20 mouse cellular contexts compared by ENCODE assay signal in the genomic region with DNA sequence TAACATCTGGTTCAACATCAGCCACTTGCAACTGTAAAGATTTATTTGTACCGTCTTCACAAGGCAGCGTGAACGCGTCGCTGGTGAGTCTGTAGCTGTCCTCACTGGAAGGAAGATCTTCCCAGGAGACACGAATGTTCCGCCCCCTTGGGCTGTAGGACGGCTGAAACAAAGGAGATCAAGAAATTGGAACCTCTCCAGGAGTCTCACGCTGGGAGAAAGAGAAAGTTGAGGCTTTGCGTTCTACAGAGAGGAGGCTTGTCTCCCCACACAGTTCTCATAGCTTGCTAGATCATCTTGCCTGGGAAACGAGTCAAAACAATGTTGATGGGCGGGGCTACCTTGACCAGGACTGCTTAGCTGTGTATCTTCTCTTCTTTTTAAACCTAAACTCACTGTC.
DNase-seq lines count a peak whose midpoint lies in the region; ATAC-seq and TF ChIP-seq lines count a peak whose summit lies in the region.
"Had no signal": no experiment of that assay in that cellular context is flagged by ENCODE, and none has a peak within 500 bp of the region (broad histone marks: within the 10 kb centered on the region; RNA-seq: fewer than 3 reads in every experiment).

No protein-coding gene starts in this region.

- H3K4me1 ChIP-seq in limb, embryonic 14.5 days (ENCODE audit: control insufficient read depth, insufficient read depth, low read length): no peaks in the 10 kb centered on the region
- H3K4me1 ChIP-seq in limb, embryonic 10.5 days: no peaks in the 10 kb centered on the region
- H3K4me1 ChIP-seq: embryonic facial prominence, embryonic 15.5 days; forebrain, embryonic 12.5 days; hindbrain, embryonic 10.5 days; limb, embryonic 15.5 days; midbrain, embryonic 13.5 days had no signal

- H3ac ChIP-seq in myocyte (ENCODE audit: control insufficient read depth, insufficient read length): no peak overlapping the region

- H3K9me3 ChIP-seq in limb, embryonic 14.5 days (ENCODE audit: control insufficient read depth, low read length): no peaks in the 10 kb centered on the region
- H3K9me3 ChIP-seq in limb, embryonic 10.5 days (replicated peaks): no peaks in the 10 kb centered on the region
- H3K9me3 ChIP-seq: embryonic facial prominence, embryonic 15.5 days; forebrain, embryonic 12.5 days; hindbrain, embryonic 10.5 days; limb, embryonic 15.5 days; midbrain, embryonic 13.5 days; neural tube, embryonic 12.5 days had no signal

- no peak overlapping the region for H3K4me3 ChIP-seq in limb, embryonic 14.5 days (replicated peaks; ENCODE audit: low read length)
- H3K4me3 ChIP-seq in limb, embryonic 10.5 days: no peak overlapping the region
- no peak overlapping the region for H3K4me3 ChIP-seq in myocyte
- H3K4me3 ChIP-seq: embryonic facial prominence, embryonic 15.5 days; forebrain, embryonic 12.5 days; hindbrain, embryonic 10.5 days; left cerebral cortex, adult 2 months; limb, embryonic 15.5 days; midbrain, embryonic 13.5 days; neural tube, embryonic 12.5 days had no signal

- H3K9ac ChIP-seq in limb, embryonic 14.5 days (ENCODE audit: low read depth, low read length, severe bottlenecking): no peak overlapping the region
- H3K9ac ChIP-seq: embryonic facial prominence, embryonic 15.5 days; forebrain, embryonic 12.5 days; limb, embryonic 15.5 days; liver, postnatal 0 days; midbrain, embryonic 13.5 days; neural tube, embryonic 12.5 days had no signal

- intact Hi-C loops in heart, postnatal 10 days (cut with DNase I): no loop called here

- H3K36me3 ChIP-seq in limb, embryonic 14.5 days (ENCODE audit: control insufficient read depth, insufficient read depth, low read length): no peaks in the 10 kb centered on the region
- H3K36me3 ChIP-seq in limb, embryonic 10.5 days: no peaks in the 10 kb centered on the region
- H3K36me3 ChIP-seq in myocyte (ENCODE audit: control insufficient read depth, insufficient read depth): no peaks in the 10 kb centered on the region
- H3K36me3 ChIP-seq: embryonic facial prominence, embryonic 15.5 days; forebrain, embryonic 12.5 days; hindbrain, embryonic 10.5 days; limb, embryonic 15.5 days; midbrain, embryonic 13.5 days; neural tube, embryonic 12.5 days had no signal

- peak; percentile 0 to 1 for DNase-seq in heart, postnatal 10 days
- no peak for DNase-seq in heart, adult 11 months
- DNase-seq in limb, embryonic 14.5 days (ENCODE audit: low spot score): peak; percentile 12
- DNase-seq in limb, embryonic 10.5 days (ENCODE audit: low spot score): no peak
- DNase-seq in ZHBTc4 (ENCODE audit: low read depth, low spot score): peak; percentile 39
- DNase-seq: cerebellum, adult 11-12 months; kidney, adult 2 months; liver, postnatal 0 days; lung, postnatal 4 days; thymus, adult 2 months had no signal

- no peak overlapping the region for H3K4me2 ChIP-seq in limb, embryonic 14.5 days (replicated peaks; ENCODE audit: low read depth, low read length, severe bottlenecking)
- H3K4me2 ChIP-seq in myocyte (ENCODE audit: low read depth): peak overlapping the region; percentile 60
- H3K4me2 ChIP-seq: embryonic facial prominence, embryonic 15.5 days; forebrain, embryonic 12.5 days; limb, embryonic 15.5 days; midbrain, embryonic 13.5 days; neural tube, embryonic 12.5 days had no signal

- H3K27me3 ChIP-seq in limb, embryonic 14.5 days (ENCODE audit: control insufficient read depth, insufficient read depth, low read length): no peaks in the 10 kb centered on the region
- no peaks in the 10 kb centered on the region for H3K27me3 ChIP-seq in limb, embryonic 10.5 days (ENCODE audit: low read depth, poor library complexity, severe bottlenecking)
- H3K27me3 ChIP-seq in myocyte (ENCODE audit: control insufficient read depth, insufficient read depth, insufficient read length): no peaks in the 10 kb centered on the region
- H3K27me3 ChIP-seq: embryonic facial prominence, embryonic 15.5 days; forebrain, embryonic 12.5 days; limb, embryonic 15.5 days; midbrain, embryonic 13.5 days; neural tube, embryonic 12.5 days had no signal

- no peak overlapping the region for H3K27ac ChIP-seq in limb, embryonic 14.5 days (replicated peaks; ENCODE audit: low read depth, low read length)
- no peak overlapping the region for H3K27ac ChIP-seq in limb, embryonic 10.5 days
- H3K27ac ChIP-seq: embryonic facial prominence, embryonic 15.5 days; forebrain, embryonic 12.5 days; hindbrain, embryonic 10.5 days; left cerebral cortex, adult 2 months; limb, embryonic 15.5 days; midbrain, embryonic 13.5 days; neural tube, embryonic 12.5 days had no signal

- 63% methylated on average over 12 of the region's 12 CpGs for WGBS in limb, embryonic 14.5 days
- 75% methylated on average over 12 of the region's 12 CpGs for WGBS in limb, embryonic 10.5 days

- ATAC-seq in limb, embryonic 14.5 days (ENCODE audit: low FRiP score, low read depth): no peak
- no peak for ATAC-seq in erythroid progenitor cell, adult 5-6 weeks (replicated peaks; ENCODE audit: low FRiP score, poor library complexity, severe bottlenecking)
- ATAC-seq: CD4-positive, CD25-positive, alpha-beta regulatory T cell, adult 4 months; liver, postnatal 0 days; midbrain, embryonic 13.5 days had no signal

- no peak for TF ChIP-seq POLR2A in limb, embryonic 14.5 days (IDR thresholded peaks at IDR 0.05; ENCODE audit: borderline replicate concordance, extremely low read depth, insufficient read depth, insufficient read length)
- TF ChIP-seq POLR2A in myocyte (IDR thresholded peaks at IDR 0.05; ENCODE audit: insufficient read length, low read depth): no peak

- H3K79me2 ChIP-seq in myocyte (ENCODE audit: control insufficient read depth, insufficient read depth): no peaks in the 10 kb centered on the region

TF ChIP-seq in myocyte, 11 proteins besides CTCF, POLR2A, EP300 and RAD21:
- no peak for TF ChIP-seq REST (IDR thresholded peaks at IDR 0.05; ENCODE audit: insufficient read depth, insufficient read length)
- TF ChIP-seq POLR2AphosphoS2 (IDR thresholded peaks at IDR 0.05; ENCODE audit: insufficient read length, low read depth): no peak
- TF ChIP-seq MYOD1 (IDR thresholded peaks at IDR 0.05; ENCODE audit: control insufficient read depth in 1 of 3, insufficient read length in 2 of 3, low read depth in 2 of 3): no peak
- TF ChIP-seq TCF3 (IDR thresholded peaks at IDR 0.05; ENCODE audit: insufficient read length, low read depth): no peak
- no peak for TF ChIP-seq USF1 (IDR thresholded peaks at IDR 0.05; ENCODE audit: low read depth)
- no peak for TF ChIP-seq MYOG (IDR thresholded peaks at IDR 0.05; ENCODE audit: control insufficient read depth in 1 of 3, insufficient read depth in 1 of 3, insufficient read length in 2 of 3, low read depth in 2 of 3)
- no peak for TF ChIP-seq SRF (IDR thresholded peaks at IDR 0.05; ENCODE audit: control insufficient read depth, insufficient read length, low read depth)
- TF ChIP-seq CEBPB (IDR thresholded peaks at IDR 0.05; ENCODE audit: insufficient read depth, poor library complexity, severe bottlenecking): no peak
- no peak for TF ChIP-seq E2F4 (IDR thresholded peaks at IDR 0.05; ENCODE audit: insufficient read depth)
- TF ChIP-seq TCF12 (IDR thresholded peaks at IDR 0.05; ENCODE audit: insufficient read depth, poor library complexity, severe bottlenecking): no peak
- no peak for TF ChIP-seq MAX (IDR thresholded peaks at IDR 0.05; ENCODE audit: low read depth)
TF ChIP-seq in myocyte: peak in this region for 0.

Comparison
In these comparisons a context has a peak if more than half of its experiments do, and no peak if none do; other contexts are left out.
1. DNase-seq: peak in heart, postnatal 10 days (2 of 2), limb, embryonic 14.5 days (single experiment) and ZHBTc4 (single experiment); none in heart, adult 11 months (single experiment) and limb, embryonic 10.5 days (single experiment).